Mouse (Mus musculus) E14TG2a.4 (cell line): Measurements from ENCODE around the gene Mapkapk2.
"Not testable (repeated sequence)": the region's sequence is repeated elsewhere in the genome, so short reads cannot be mapped to it uniquely, and the experiment has no call there.

ENCODE experiments used
- H3K27me3 ChIP-seq: 2 replicates; pipeline ENCODE4 v1.6.1; 2014; ENCODE audit warnings: low read length, control low read depth; ENCODE audit not compliant: insufficient read depth
- H3K36me3 ChIP-seq: 2 replicates; pipeline ENCODE4 v1.6.1; 2014; ENCODE audit warnings: low read length, control low read depth; ENCODE audit not compliant: insufficient read depth
- H3K4me1 ChIP-seq: replicated peaks from 2 replicates; pipeline ENCODE4 v1.6.1; 2014; ENCODE audit warnings: low read depth, low read length, control low read depth
- H3K4me3 ChIP-seq: replicated peaks from 2 replicates; pipeline ENCODE4 v1.5.1; 2014; ENCODE audit warnings: mild to moderate bottlenecking, low read length
- H3K9me3 ChIP-seq: 2 replicates; pipeline ENCODE4 v1.6.1; 2014; ENCODE audit warnings: low read length, control low read depth
- CTCF ChIP-seq: conservative IDR thresholded peaks from 2 replicates; pipeline ENCODE4 v1.5.1; 2014; ENCODE audit warnings: low read length
- NANOG ChIP-seq: IDR thresholded peaks from 2 replicates; pipeline ENCODE4 v1.6.1; 2014; ENCODE audit warnings: borderline replicate concordance, low read length, mixed read lengths
- POU5F1 ChIP-seq: IDR thresholded peaks from 2 replicates; pipeline ENCODE4 v1.6.1; 2014; ENCODE audit warnings: low read length, borderline replicate concordance

Mapkapk2 gene

DNA sequence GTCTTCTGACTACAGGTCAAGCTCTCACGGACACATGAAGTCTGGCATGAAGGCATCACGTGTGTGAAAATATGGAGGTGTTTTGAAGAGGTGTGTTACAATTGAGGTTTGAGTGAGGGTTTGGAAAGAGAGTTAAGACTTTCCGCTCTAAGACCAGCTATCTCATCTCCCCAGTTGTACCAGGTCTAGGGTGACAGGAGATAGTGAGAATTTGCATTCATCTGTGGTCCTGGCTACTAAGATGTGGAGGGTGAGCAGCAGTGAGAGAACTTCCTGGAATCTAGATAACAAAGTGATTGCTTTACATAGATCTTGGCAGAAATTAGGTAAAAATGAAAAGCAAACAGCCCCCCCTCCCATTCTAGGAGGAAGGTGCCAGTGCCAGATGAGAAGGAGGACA, 68.4 kb downstream of the Mapkapk2 start:
- no peak overlapping the region for H3K4me3 ChIP-seq
- H3K9me3 ChIP-seq = no peaks in the 10 kb centered on the region; the same call in 1 of the 2 replicates
- TF ChIP-seq POU5F1 (no peak), NANOG (no peak), CTCF (no peak)
- no peaks in the 10 kb centered on the region for H3K27me3 ChIP-seq
- H3K4me1 ChIP-seq = 0 out of 2 replicates have a peak, but pooled peaks cover 4% of the 10 kb centered on the region
- no peaks in the 10 kb centered on the region for H3K36me3 ChIP-seq

GRCm38 (mm10) chr1:131025843-131026190, 71.8 kb downstream of the Mapkapk2 start:
- Histone ChIP-seq H3K36me3 (no peaks in the 10 kb centered on the region), H3K4me1 (peaks cover 10% of the 10 kb centered on the region; the same call in 1 of the 2 replicates), H3K9me3 (no peaks in the 10 kb centered on the region), H3K27me3 (no peaks in the 10 kb centered on the region), H3K4me3 (no peak overlapping the region)
- TF ChIP-seq CTCF = no peak
- no peak for TF ChIP-seq POU5F1
- no peak for TF ChIP-seq NANOG

GRCm38 (mm10) chr1:131024900-131025842, 72.5 kb downstream of the Mapkapk2 start:
- Histone ChIP-seq H3K27me3 (0 out of 2 replicates have a peak, but pooled peaks cover under 1% of the 10 kb centered on the region), H3K36me3 (no peaks in the 10 kb centered on the region), H3K4me1 (peaks cover 11% of the 10 kb centered on the region), H3K4me3 (no peak overlapping the region), H3K9me3 (no peaks in the 10 kb centered on the region)
- TF ChIP-seq POU5F1 = no peak
- TF ChIP-seq CTCF = no peak
- TF ChIP-seq NANOG = no peak

GRCm38 (mm10) chr1:131023250-131023858, 74.3 kb downstream of the Mapkapk2 start:
- not testable (repeated sequence) for H3K9me3 ChIP-seq, H3K4me3 ChIP-seq, H3K36me3 ChIP-seq
- Histone ChIP-seq H3K27me3 (peaks cover 11% of the 10 kb centered on the region; the same call in 1 of the 2 replicates), H3K4me1 (peaks cover 11% of the 10 kb centered on the region)

DNA sequence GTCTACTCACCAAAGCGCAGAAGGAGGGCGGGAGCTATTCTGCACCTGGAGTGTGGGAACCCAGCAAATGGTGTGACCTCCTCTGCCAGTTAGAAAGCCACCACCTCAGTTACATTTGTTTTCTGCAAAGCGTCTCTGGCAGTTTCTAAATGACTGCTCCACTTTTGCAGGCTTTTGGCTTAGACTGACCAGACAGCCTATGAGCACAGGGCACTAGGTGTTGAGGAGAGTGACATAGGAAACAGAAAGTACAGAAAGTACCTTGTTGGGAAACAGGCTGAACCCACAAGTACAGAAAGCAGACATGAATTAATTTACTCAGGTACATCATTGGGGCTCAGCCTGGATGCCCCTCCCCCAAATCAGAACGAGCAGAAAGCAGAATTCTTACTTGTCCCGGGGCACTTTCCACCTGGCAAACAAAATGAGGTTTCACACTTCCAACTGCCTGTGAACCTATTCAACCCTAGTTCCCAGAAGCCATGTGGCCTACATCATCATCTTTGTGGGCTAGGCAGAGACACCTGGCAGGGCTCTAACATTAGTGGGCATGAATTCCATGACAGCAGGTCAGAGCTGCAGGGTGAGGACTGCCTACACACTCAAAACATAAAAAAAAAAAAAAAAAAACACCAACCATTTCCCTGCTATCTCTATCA, 74.9 kb downstream of the Mapkapk2 start:
- H3K36me3 ChIP-seq = no peaks in the 10 kb centered on the region
- no peaks in the 10 kb centered on the region for H3K9me3 ChIP-seq
- no peak for TF ChIP-seq NANOG
- TF ChIP-seq POU5F1 = no peak
- no peak for TF ChIP-seq CTCF
- peaks cover 11% of the 10 kb centered on the region; the same call in 1 of the 2 replicates for H3K27me3 ChIP-seq
- H3K4me1 ChIP-seq = peaks cover 11% of the 10 kb centered on the region
- H3K4me3 ChIP-seq = no peak overlapping the region

GRCm38 (mm10) chr1:131021900-131022590, 75.6 kb downstream of the Mapkapk2 start:
- no peak for TF ChIP-seq POU5F1
- TF ChIP-seq CTCF = no peak
- TF ChIP-seq NANOG = no peak
- no peak overlapping the region for H3K4me3 ChIP-seq
- H3K9me3 ChIP-seq = no peaks in the 10 kb centered on the region
- H3K4me1 ChIP-seq = peaks cover 11% of the 10 kb centered on the region
- no peaks in the 10 kb centered on the region for H3K36me3 ChIP-seq
- peaks cover 11% of the 10 kb centered on the region; the same call in 1 of the 2 replicates for H3K27me3 ChIP-seq

DNA sequence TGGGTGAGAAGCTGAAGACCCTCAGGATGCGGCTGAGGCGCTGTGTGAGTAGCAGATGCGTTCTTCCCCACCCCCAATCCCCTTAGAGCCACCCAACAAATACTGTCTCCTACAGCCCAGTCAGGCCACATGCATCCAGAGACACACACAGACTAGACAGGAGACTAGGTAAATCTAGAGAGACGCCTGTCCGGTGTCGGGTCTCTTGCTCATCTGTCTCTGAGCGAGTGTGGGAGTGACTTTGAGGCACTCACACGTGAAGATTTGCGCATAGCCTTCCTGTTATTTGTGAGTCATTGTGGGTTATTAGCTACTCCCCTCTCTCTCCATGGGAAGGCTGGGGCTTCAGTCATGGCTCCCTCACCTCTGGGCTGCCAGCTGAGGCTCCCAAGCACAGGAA, 76.2 kb downstream of the Mapkapk2 start:
- Histone ChIP-seq H3K9me3 (no peaks in the 10 kb centered on the region), H3K27me3 (peaks cover 11% of the 10 kb centered on the region; the same call in 1 of the 2 replicates), H3K4me3 (no peak overlapping the region), H3K36me3 (no peaks in the 10 kb centered on the region), H3K4me1 (peaks cover 11% of the 10 kb centered on the region)
- TF ChIP-seq NANOG = no peak
- TF ChIP-seq CTCF = no peak
- no peak for TF ChIP-seq POU5F1

DNA sequence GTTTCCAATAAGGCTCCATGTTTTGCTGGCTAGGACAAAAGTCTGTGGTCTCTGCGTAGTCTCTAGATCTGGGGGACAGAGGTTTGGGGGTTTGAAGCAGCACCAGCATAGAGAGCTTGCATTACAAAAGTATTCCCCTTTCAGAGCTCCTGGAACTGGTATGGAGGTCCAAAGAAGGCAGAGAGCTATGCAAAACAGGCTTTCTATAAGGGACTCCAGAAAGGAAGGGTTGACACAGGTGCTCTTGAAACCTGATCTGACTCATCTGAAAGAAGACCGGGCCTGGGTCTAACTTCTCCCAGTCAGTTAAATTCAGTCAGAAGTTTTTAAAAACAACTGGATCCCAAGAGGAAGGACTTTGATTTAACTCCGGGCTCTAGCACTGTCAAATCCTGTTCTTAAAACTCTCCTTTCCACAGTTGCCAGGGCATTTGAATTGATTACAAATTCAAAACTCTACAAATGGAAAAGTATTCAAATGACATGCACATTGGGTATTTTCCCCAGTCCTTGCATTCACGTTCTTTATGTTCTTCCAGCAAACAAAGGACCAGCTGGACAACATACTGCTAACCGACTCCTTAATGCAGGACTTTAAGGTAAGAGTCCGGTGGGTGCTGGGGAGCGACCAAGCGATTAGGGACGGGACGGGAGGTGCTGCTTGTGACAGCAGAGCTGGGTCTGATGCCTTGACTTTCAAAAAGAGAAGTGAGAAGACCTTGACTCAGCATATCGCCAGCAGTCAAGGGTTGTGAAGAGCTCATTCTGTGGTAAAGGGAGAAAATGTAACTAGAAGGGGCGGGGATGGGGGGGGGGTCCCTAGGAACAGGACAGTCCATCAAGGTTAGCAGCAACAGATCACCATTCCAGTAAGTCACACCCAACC, 77.0 kb downstream of the Mapkapk2 start:
- TF ChIP-seq CTCF = no peak
- TF ChIP-seq POU5F1 = no peak
- no peak for TF ChIP-seq NANOG

More for the DNA sequence above, 77.0 kb downstream of the Mapkapk2 start:
- Histone ChIP-seq H3K9me3 (no peaks in the 10 kb centered on the region), H3K27me3 (peaks cover 11% of the 10 kb centered on the region; the same call in 1 of the 2 replicates), H3K4me3 (no peak overlapping the region), H3K36me3 (no peaks in the 10 kb centered on the region), H3K4me1 (peaks cover 10% of the 10 kb centered on the region)
